Mouse (Mus musculus): ENCODE results near the gene Wdr18.
A peak's percentile ranks its signal among the peaks of the same experiment; 100 is the strongest.

The Wdr18 gene

GRCm38 (mm10) chr10:79976722-79977107, 16.8 kb downstream of the Wdr18 start:
- DNase-seq (ENCODE audit: low spot score in 2 of 2) = no peak

GRCm38 (mm10) chr10:79977324-79977723, 17.4 kb downstream of the Wdr18 start:
- DNase-seq (ENCODE audit: low spot score in 2 of 2) = no peak

GRCm38 (mm10) chr10:79978061-79978460, 18.1 kb downstream of the Wdr18 start:
- DNase-seq (ENCODE audit: low spot score in 2 of 2) = no peak

GRCm38 (mm10) chr10:79979401-79980155, 19.6 kb downstream of the Wdr18 start:
- DNase-seq (ENCODE audit: low spot score in 2 of 2) = no peak

- DNase-seq (ENCODE audit: low spot score in 2 of 2) = no peak
Observed at GRCm38 (mm10) chr10:79983205-79983604, 23.3 kb downstream of the Wdr18 start.

- peak; percentile 62 to 75 for DNase-seq (ENCODE audit: low spot score in 2 of 2)
Observed at GRCm38 (mm10) chr10:79983670-79984069, 23.7 kb downstream of the Wdr18 start.

GRCm38 (mm10) chr10:79984195-79984816, 24.4 kb downstream of the Wdr18 start, which contains the start of gene Tmem259:
Gene Tmem259, minus strand, starts transcription at chr10:79984330.
- peak; percentile 87 to 91 for DNase-seq (ENCODE audit: low spot score in 2 of 2)

- DNase-seq (ENCODE audit: low spot score in 2 of 2) = peak; percentile 98 to 99
Observed at GRCm38 (mm10) chr10:79984871-79985270, 24.9 kb downstream of the Wdr18 start.

- peak; percentile 88 to 90 for DNase-seq (ENCODE audit: low spot score in 2 of 2)
Observed at GRCm38 (mm10) chr10:79985334-79986231, 25.6 kb downstream of the Wdr18 start.

GRCm38 (mm10) chr10:79986232-79986878, 26.4 kb downstream of the Wdr18 start:
- DNase-seq (ENCODE audit: low spot score in 2 of 2) = peak in 1 of 2 experiments; percentile 53

GRCm38 (mm10) chr10:79986963-79987362, 27.0 kb downstream of the Wdr18 start:
- peak; percentile 91 to 93 for DNase-seq (ENCODE audit: low spot score in 2 of 2)

GRCm38 (mm10) chr10:79987771-79988505, 28.0 kb downstream of the Wdr18 start:
- DNase-seq (ENCODE audit: low spot score in 2 of 2) = no peak

- DNase-seq (ENCODE audit: low spot score in 2 of 2) = peak; percentile 75 to 76
Observed at GRCm38 (mm10) chr10:79988506-79989271, 28.7 kb downstream of the Wdr18 start, which contains the start of gene Cnn2. Gene Cnn2, plus strand, starts transcription at chr10:79988584.

- DNase-seq (ENCODE audit: low spot score in 2 of 2) = no peak
Observed at GRCm38 (mm10) chr10:79989272-79989786, 29.4 kb downstream of the Wdr18 start.

- no peak for DNase-seq (ENCODE audit: low spot score in 2 of 2)
Observed at GRCm38 (mm10) chr10:79989870-79990269, 29.9 kb downstream of the Wdr18 start.

GRCm38 (mm10) chr10:79991099-79991498, 31.1 kb downstream of the Wdr18 start:
- no peak for DNase-seq (ENCODE audit: low spot score in 2 of 2)

- DNase-seq (ENCODE audit: low spot score in 2 of 2) = no peak
Observed at GRCm38 (mm10) chr10:79991548-79991947, 31.6 kb downstream of the Wdr18 start.

GRCm38 (mm10) chr10:79994397-79995115, 34.6 kb downstream of the Wdr18 start:
- peak; percentile 50 to 55 for DNase-seq (ENCODE audit: low spot score in 2 of 2)

GRCm38 (mm10) chr10:79995636-79996035, 35.7 kb downstream of the Wdr18 start:
- no peak for DNase-seq (ENCODE audit: low spot score in 2 of 2)
